Mouse (Mus musculus): ENCODE measurements at regions not wholly inside any gene's neighbourhood (a gene's known extent, or its start where the extent isn't known, plus 50 kb on each side); places are given as distances from the start of the nearest gene placed in this dataset.

DNA sequence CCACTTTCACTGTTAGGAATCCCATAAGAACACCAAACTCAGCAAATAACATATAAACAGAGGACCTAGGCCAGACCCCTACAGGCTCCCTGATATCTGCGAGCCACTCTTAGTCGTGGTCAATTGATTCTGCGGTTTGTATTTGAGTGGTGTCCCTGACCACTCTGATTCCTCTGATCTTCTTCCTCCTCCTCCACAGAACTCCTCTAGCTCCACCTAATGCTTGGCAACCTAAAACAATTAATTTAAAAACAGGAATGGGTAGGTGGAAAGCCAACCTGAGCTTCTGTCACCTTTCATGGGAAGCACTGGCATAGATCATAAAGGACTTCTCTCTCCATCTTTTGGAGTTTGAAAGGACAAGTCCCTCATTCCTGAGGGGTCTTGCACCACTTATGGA is 1316.0 kb downstream of the Gsdmc2 start:
- Histone ChIP-seq H3K27ac (ENCODE audit: insufficient read depth, low read length) (no peak overlapping the region), H3K27me3 (ENCODE audit: control insufficient read depth, insufficient read depth, low read length) (no peaks in the 10 kb centered on the region), H3K4me3 (ENCODE audit: extremely low read depth, insufficient read depth, insufficient read length) (no peak overlapping the region), H3K36me3 (ENCODE audit: control insufficient read depth, insufficient read depth, low read length) (no peaks in the 10 kb centered on the region), H3K4me1 (ENCODE audit: control insufficient read depth, insufficient read depth, insufficient read length) (no peaks in the 10 kb centered on the region)
- no peak for DNase-seq (ENCODE audit: low read depth in 1 of 2, low spot score in 2 of 2)
- TF ChIP-seq CTCF (IDR thresholded peaks at IDR 0.05; ENCODE audit: extremely low read depth, insufficient read depth, insufficient read length, insufficient replicate concordance) (no peak), POLR2A (IDR thresholded peaks at IDR 0.05; ENCODE audit: low read depth, low read length) (no peak)
- 80% methylated on average over 3 of the region's 3 CpGs for WGBS

DNA sequence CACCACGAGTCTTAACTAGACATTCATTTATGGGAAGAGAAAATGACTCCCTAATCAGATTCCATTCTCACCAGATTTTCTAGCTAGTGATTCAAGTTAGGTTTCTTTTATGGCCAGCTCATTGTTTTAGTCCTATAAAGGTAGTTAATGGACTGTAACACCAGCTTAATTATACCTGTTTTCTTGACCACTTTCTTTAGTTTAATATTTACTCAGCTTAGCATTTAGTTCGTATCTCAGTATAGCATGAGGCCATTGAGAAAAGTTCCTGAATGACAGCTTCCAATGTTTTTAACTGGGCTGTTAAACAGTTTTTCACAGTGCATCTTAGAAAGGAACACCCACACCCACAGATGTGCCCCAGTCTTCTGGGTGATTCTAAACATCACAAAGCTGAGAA is 1320.3 kb downstream of the Gsdmc2 start:
- TF ChIP-seq CTCF (IDR thresholded peaks at IDR 0.05; ENCODE audit: extremely low read depth, insufficient read depth, insufficient read length, insufficient replicate concordance) (no peak), POLR2A (IDR thresholded peaks at IDR 0.05; ENCODE audit: low read depth, low read length) (no peak)
- no peak for DNase-seq (ENCODE audit: low read depth in 1 of 2, low spot score in 2 of 2)
- no peaks in the 10 kb centered on the region for H3K4me1 ChIP-seq (ENCODE audit: control insufficient read depth, insufficient read depth, insufficient read length)
- no peak overlapping the region for H3K27ac ChIP-seq (ENCODE audit: insufficient read depth, low read length)
- H3K27me3 ChIP-seq (ENCODE audit: control insufficient read depth, insufficient read depth, low read length): no peaks in the 10 kb centered on the region
- 75% methylated on average over 2 of the region's 2 CpGs for WGBS
- H3K4me3 ChIP-seq (ENCODE audit: extremely low read depth, insufficient read depth, insufficient read length): no peak overlapping the region
- no peaks in the 10 kb centered on the region for H3K36me3 ChIP-seq (ENCODE audit: control insufficient read depth, insufficient read depth, low read length)

DNA sequence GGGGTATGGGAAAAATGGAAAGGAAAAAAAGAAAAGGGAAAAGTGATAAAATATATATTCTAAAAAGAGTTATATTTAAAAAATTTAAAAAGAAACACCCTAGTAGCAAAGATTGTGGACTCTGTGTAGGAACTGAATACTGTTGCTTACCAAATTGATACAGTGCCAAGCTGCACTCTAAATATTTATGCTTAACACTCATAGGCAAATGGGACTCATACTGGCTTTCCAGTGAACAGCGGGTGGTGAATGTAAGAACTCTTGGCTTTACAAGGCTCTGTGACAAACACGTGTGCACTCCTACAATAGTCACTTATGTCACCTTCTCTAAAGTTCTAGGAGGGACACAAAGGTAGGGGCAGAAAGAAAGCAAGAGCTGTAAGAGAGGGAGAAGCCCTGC is 1320.8 kb downstream of the Gsdmc2 start:
- no peak overlapping the region for H3K27ac ChIP-seq (ENCODE audit: insufficient read depth, low read length)
- H3K4me3 ChIP-seq (ENCODE audit: extremely low read depth, insufficient read depth, insufficient read length): no peak overlapping the region
- H3K4me1 ChIP-seq (ENCODE audit: control insufficient read depth, insufficient read depth, insufficient read length): no peaks in the 10 kb centered on the region
- H3K36me3 ChIP-seq (ENCODE audit: control insufficient read depth, insufficient read depth, low read length): no peaks in the 10 kb centered on the region
- H3K27me3 ChIP-seq (ENCODE audit: control insufficient read depth, insufficient read depth, low read length): no peaks in the 10 kb centered on the region
- 86% methylated on average over 2 of the region's 2 CpGs for WGBS
- no peak for DNase-seq (ENCODE audit: low read depth in 1 of 2, low spot score in 2 of 2)
- no peak for TF ChIP-seq CTCF (IDR thresholded peaks at IDR 0.05; ENCODE audit: extremely low read depth, insufficient read depth, insufficient read length, insufficient replicate concordance)
- no peak for TF ChIP-seq POLR2A (IDR thresholded peaks at IDR 0.05; ENCODE audit: low read depth, low read length)

DNA sequence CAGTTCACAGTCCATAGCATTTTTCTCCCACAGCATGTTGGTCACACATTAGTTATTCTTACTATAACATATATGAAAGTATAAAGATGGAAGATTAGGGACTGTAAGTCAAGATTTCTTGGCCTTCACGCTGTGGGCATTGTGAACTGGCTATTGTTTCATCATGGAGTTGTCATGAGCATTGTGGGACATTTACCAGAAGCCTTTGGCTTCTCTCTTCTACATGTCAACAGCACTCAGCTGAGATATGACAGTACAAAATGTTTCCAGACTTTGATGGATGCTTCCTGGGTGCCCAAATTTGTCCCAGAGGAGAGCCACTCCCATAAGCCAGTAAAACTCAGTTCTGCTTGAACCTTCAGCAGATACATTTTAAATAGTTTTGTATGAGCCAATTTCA is 1331.5 kb downstream of the Gsdmc2 start:
- H3K27me3 ChIP-seq (ENCODE audit: control insufficient read depth, insufficient read depth, low read length): no peaks in the 10 kb centered on the region
- WGBS: 88% methylated on average over 1 of the region's 1 CpGs
- no peak for TF ChIP-seq POLR2A (IDR thresholded peaks at IDR 0.05; ENCODE audit: low read depth, low read length)
- TF ChIP-seq CTCF (IDR thresholded peaks at IDR 0.05; ENCODE audit: extremely low read depth, insufficient read depth, insufficient read length, insufficient replicate concordance): no peak

DNA sequence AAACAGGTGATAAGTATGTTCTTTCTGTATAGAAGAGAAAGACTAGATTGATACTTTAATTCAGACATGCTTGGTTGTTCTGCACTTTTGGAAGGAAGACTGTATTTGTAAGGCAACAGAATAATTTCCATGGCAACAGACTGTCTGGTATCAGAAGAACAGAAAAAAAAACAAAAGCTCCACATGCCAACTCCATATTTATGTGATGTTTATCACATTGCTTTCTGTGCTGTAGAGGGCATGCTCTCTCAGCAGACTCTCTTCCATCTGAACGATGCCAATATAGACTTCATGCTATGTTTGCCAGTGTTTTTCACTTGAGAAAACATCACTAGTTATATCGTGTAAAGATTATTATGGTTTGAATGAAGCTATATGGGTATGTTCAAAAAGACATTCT is 1333.5 kb downstream of the Gsdmc2 start:
- no peak for DNase-seq (ENCODE audit: low read depth in 1 of 2, low spot score in 2 of 2)
- Histone ChIP-seq H3K27ac (ENCODE audit: insufficient read depth, low read length) (no peak overlapping the region), H3K27me3 (ENCODE audit: control insufficient read depth, insufficient read depth, low read length) (no peaks in the 10 kb centered on the region), H3K4me3 (ENCODE audit: extremely low read depth, insufficient read depth, insufficient read length) (no peak overlapping the region), H3K4me1 (ENCODE audit: control insufficient read depth, insufficient read depth, insufficient read length) (no peaks in the 10 kb centered on the region), H3K36me3 (ENCODE audit: control insufficient read depth, insufficient read depth, low read length) (no peaks in the 10 kb centered on the region)
- WGBS: 90% methylated on average over 2 of the region's 2 CpGs
- TF ChIP-seq POLR2A (IDR thresholded peaks at IDR 0.05; ENCODE audit: low read depth, low read length) (no peak), CTCF (IDR thresholded peaks at IDR 0.05; ENCODE audit: extremely low read depth, insufficient read depth, insufficient read length, insufficient replicate concordance) (no peak)

More for the DNA sequence above, 1331.5 kb downstream of the Gsdmc2 start:
- H3K36me3 ChIP-seq (ENCODE audit: control insufficient read depth, insufficient read depth, low read length): no peaks in the 10 kb centered on the region
- no peak overlapping the region for H3K27ac ChIP-seq (ENCODE audit: insufficient read depth, low read length)
- H3K4me3 ChIP-seq (ENCODE audit: extremely low read depth, insufficient read depth, insufficient read length): no peak overlapping the region
- no peak for DNase-seq (ENCODE audit: low read depth in 1 of 2, low spot score in 2 of 2)
- H3K4me1 ChIP-seq (ENCODE audit: control insufficient read depth, insufficient read depth, insufficient read length): no peaks in the 10 kb centered on the region

DNA sequence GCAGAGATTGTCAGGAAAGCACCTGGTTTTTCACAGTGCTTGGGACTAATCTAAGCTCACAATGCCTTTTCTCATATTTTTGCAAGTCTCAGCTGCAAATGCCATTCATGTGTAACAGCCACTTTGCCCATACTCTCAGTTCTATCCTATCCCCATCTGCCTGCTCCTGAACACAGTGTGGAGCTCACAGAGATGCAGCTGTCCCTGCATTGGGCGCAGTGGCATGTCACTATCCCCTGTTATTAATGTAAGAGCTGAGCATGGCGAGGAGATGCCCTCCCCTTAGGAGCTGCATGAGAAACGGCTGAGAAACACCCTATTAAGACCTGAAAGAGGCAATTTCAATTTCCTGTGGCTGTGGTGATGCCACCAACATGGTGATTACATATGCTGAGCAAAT is 1341.1 kb downstream of the Gsdmc2 start:
- no peaks in the 10 kb centered on the region for H3K36me3 ChIP-seq (ENCODE audit: control insufficient read depth, insufficient read depth, low read length)
- H3K4me3 ChIP-seq (ENCODE audit: extremely low read depth, insufficient read depth, insufficient read length): no peak overlapping the region
- TF ChIP-seq CTCF (IDR thresholded peaks at IDR 0.05; ENCODE audit: extremely low read depth, insufficient read depth, insufficient read length, insufficient replicate concordance) (no peak), POLR2A (IDR thresholded peaks at IDR 0.05; ENCODE audit: low read depth, low read length) (no peak)
- H3K4me1 ChIP-seq (ENCODE audit: control insufficient read depth, insufficient read depth, insufficient read length): no peaks in the 10 kb centered on the region
- 60% methylated on average over 3 of the region's 3 CpGs for WGBS
- no peak for DNase-seq (ENCODE audit: low read depth in 1 of 2, low spot score in 2 of 2)
- no peaks in the 10 kb centered on the region for H3K27me3 ChIP-seq (ENCODE audit: control insufficient read depth, insufficient read depth, low read length)
- H3K27ac ChIP-seq (ENCODE audit: insufficient read depth, low read length): no peak overlapping the region

DNA sequence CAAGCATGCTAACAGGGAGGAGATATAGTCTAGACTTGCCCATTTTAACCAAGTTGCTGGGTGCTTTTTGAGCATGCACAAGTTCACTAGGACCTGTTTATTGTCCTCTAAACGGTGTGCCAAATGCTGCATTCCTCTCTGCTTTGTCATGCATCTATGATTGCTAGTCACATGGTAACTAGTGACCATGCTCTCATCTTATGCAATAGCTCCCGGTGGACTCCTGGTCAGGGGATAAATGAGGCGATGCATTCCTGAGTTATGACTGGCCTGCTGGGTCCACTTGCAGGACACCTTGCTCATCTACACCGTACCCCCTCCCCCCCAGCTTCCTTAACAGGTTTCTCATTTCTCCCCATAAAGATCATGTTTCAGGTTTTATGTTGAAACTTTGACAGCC is 1344.0 kb downstream of the Gsdmc2 start:
- Histone ChIP-seq H3K4me1 (ENCODE audit: control insufficient read depth, insufficient read depth, insufficient read length) (no peaks in the 10 kb centered on the region), H3K4me3 (ENCODE audit: extremely low read depth, insufficient read depth, insufficient read length) (no peak overlapping the region), H3K36me3 (ENCODE audit: control insufficient read depth, insufficient read depth, low read length) (no peaks in the 10 kb centered on the region), H3K27ac (ENCODE audit: insufficient read depth, low read length) (no peak overlapping the region), H3K27me3 (ENCODE audit: control insufficient read depth, insufficient read depth, low read length) (no peaks in the 10 kb centered on the region)
- TF ChIP-seq POLR2A (IDR thresholded peaks at IDR 0.05; ENCODE audit: low read depth, low read length): no peak
- no peak for TF ChIP-seq CTCF (IDR thresholded peaks at IDR 0.05; ENCODE audit: extremely low read depth, insufficient read depth, insufficient read length, insufficient replicate concordance)
- WGBS: 78% methylated on average over 4 of the region's 4 CpGs
- DNase-seq (ENCODE audit: low read depth in 1 of 2, low spot score in 2 of 2): no peak

Data from spleen, adult 2 months (tissue).